Mouse (Mus musculus): ENCODE data around the gene Mlf1. TPM values are rescaled to one million over a fixed set of nuclear protein-coding genes. Genes with fewer than 3 reads are reported as not detected.

Gene Mlf1
- polyA plus RNA-seq, 1 experiment, result not detected

- no peak for TF ChIP-seq POLR2A (IDR thresholded peaks at IDR 0.05; ENCODE audit: low read depth, low read length)
- TF ChIP-seq CTCF (IDR thresholded peaks at IDR 0.05; ENCODE audit: extremely low read depth, insufficient read depth, insufficient read length, insufficient replicate concordance), result no peak
- peaks cover 6% of the 10 kb centered on the region for H3K4me1 ChIP-seq (ENCODE audit: control insufficient read depth, insufficient read depth, insufficient read length)
- H3K27ac ChIP-seq (ENCODE audit: insufficient read depth, low read length), result no peak overlapping the region
- peaks cover 7% of the 10 kb centered on the region for H3K27me3 ChIP-seq (ENCODE audit: control insufficient read depth, insufficient read depth, low read length)
- no peak for DNase-seq (ENCODE audit: low read depth in 1 of 2, low spot score in 2 of 2)
- H3K36me3 ChIP-seq (ENCODE audit: control insufficient read depth, insufficient read depth, low read length), result no peaks in the 10 kb centered on the region
- WGBS, result 74% methylated on average over 5 of the region's 5 CpGs
- no peak overlapping the region for H3K4me3 ChIP-seq (ENCODE audit: extremely low read depth, insufficient read depth, insufficient read length)
Measured at GRCm38 (mm10) chr3:67369407-67370079, 4.4 kb upstream of the Mlf1 start.

- Histone ChIP-seq H3K4me3 (ENCODE audit: extremely low read depth, insufficient read depth, insufficient read length) (no peak overlapping the region), H3K27ac (ENCODE audit: insufficient read depth, low read length) (no peak overlapping the region), H3K27me3 (ENCODE audit: control insufficient read depth, insufficient read depth, low read length) (peaks cover 10% of the 10 kb centered on the region), H3K36me3 (ENCODE audit: control insufficient read depth, insufficient read depth, low read length) (no peaks in the 10 kb centered on the region), H3K4me1 (ENCODE audit: control insufficient read depth, insufficient read depth, insufficient read length) (peaks cover 6% of the 10 kb centered on the region)
- WGBS, result 86% methylated on average over 4 of the region's 4 CpGs
- no peak for TF ChIP-seq POLR2A (IDR thresholded peaks at IDR 0.05; ENCODE audit: low read depth, low read length)
- no peak for DNase-seq (ENCODE audit: low read depth in 1 of 2, low spot score in 2 of 2)
Measured at GRCm38 (mm10) chr3:67372194-67372593, 1.7 kb upstream of the Mlf1 start.

GRCm38 (mm10) chr3:67372781-67373180 is 1.1 kb upstream of the Mlf1 start:
- Histone ChIP-seq H3K4me1 (ENCODE audit: control insufficient read depth, insufficient read depth, insufficient read length) (peaks cover 6% of the 10 kb centered on the region), H3K4me3 (ENCODE audit: extremely low read depth, insufficient read depth, insufficient read length) (no peak overlapping the region), H3K27me3 (ENCODE audit: control insufficient read depth, insufficient read depth, low read length) (peaks cover 10% of the 10 kb centered on the region), H3K27ac (ENCODE audit: insufficient read depth, low read length) (no peak overlapping the region), H3K36me3 (ENCODE audit: control insufficient read depth, insufficient read depth, low read length) (no peaks in the 10 kb centered on the region)
- DNase-seq (ENCODE audit: low read depth in 1 of 2, low spot score in 2 of 2), result no peak
- 56% methylated on average over 5 of the region's 5 CpGs for WGBS
- TF ChIP-seq CTCF (IDR thresholded peaks at IDR 0.05; ENCODE audit: extremely low read depth, insufficient read depth, insufficient read length, insufficient replicate concordance) (no peak), POLR2A (IDR thresholded peaks at IDR 0.05; ENCODE audit: low read depth, low read length) (no peak)

- Histone ChIP-seq H3K36me3 (ENCODE audit: control insufficient read depth, insufficient read depth, low read length) (no peaks in the 10 kb centered on the region), H3K27me3 (ENCODE audit: control insufficient read depth, insufficient read depth, low read length) (peaks cover 10% of the 10 kb centered on the region), H3K27ac (ENCODE audit: insufficient read depth, low read length) (no peak overlapping the region), H3K4me1 (ENCODE audit: control insufficient read depth, insufficient read depth, insufficient read length) (peaks cover 6% of the 10 kb centered on the region), H3K4me3 (ENCODE audit: extremely low read depth, insufficient read depth, insufficient read length) (peak overlapping the region; percentile 32; the same call in 1 of the 2 replicates)
- TF ChIP-seq CTCF (IDR thresholded peaks at IDR 0.05; ENCODE audit: extremely low read depth, insufficient read depth, insufficient read length, insufficient replicate concordance), result no peak
- TF ChIP-seq POLR2A (IDR thresholded peaks at IDR 0.05; ENCODE audit: low read depth, low read length), result no peak
- 42% methylated on average over 7 of the region's 7 CpGs for WGBS
- no peak for DNase-seq (ENCODE audit: low read depth in 1 of 2, low spot score in 2 of 2)
Measured at GRCm38 (mm10) chr3:67374360-67374778, 472 bp downstream of the Mlf1 start.

GRCm38 (mm10) chr3:67375063-67375462 is 1.2 kb downstream of the Mlf1 start, which contains the start of gene Gm17402:
TSS of gene Gm17402 (minus strand) at chr3:67375163.
- no peaks in the 10 kb centered on the region for H3K36me3 ChIP-seq (ENCODE audit: control insufficient read depth, insufficient read depth, low read length)
- TF ChIP-seq POLR2A (IDR thresholded peaks at IDR 0.05; ENCODE audit: low read depth, low read length), result no peak
- no peak for TF ChIP-seq CTCF (IDR thresholded peaks at IDR 0.05; ENCODE audit: extremely low read depth, insufficient read depth, insufficient read length, insufficient replicate concordance)
- no peak for DNase-seq (ENCODE audit: low read depth in 1 of 2, low spot score in 2 of 2)
- H3K4me3 ChIP-seq (ENCODE audit: extremely low read depth, insufficient read depth, insufficient read length), result peak within 1 kb of the TSS; percentile 32; the same call in 1 of the 2 replicates
- 72% methylated on average over 3 of the region's 3 CpGs for WGBS
- H3K27ac ChIP-seq (ENCODE audit: insufficient read depth, low read length), result no peak within 1 kb of the TSS
- H3K4me1 ChIP-seq (ENCODE audit: control insufficient read depth, insufficient read depth, insufficient read length), result peaks cover 6% of the 10 kb centered on the region
- peaks cover 10% of the 10 kb centered on the region for H3K27me3 ChIP-seq (ENCODE audit: control insufficient read depth, insufficient read depth, low read length)

GRCm38 (mm10) chr3:67378215-67378614 is 4.3 kb downstream of the Mlf1 start:
- no peak for TF ChIP-seq POLR2A (IDR thresholded peaks at IDR 0.05; ENCODE audit: low read depth, low read length)
- TF ChIP-seq CTCF (IDR thresholded peaks at IDR 0.05; ENCODE audit: extremely low read depth, insufficient read depth, insufficient read length, insufficient replicate concordance), result no peak
- DNase-seq (ENCODE audit: low read depth in 1 of 2, low spot score in 2 of 2), result no peak
- H3K27me3 ChIP-seq (ENCODE audit: control insufficient read depth, insufficient read depth, low read length), result peaks cover 9% of the 10 kb centered on the region

GRCm38 (mm10) chr3:67429338-67429998 is 55.6 kb downstream of the Mlf1 start:
- DNase-seq (ENCODE audit: low read depth in 1 of 2, low spot score in 2 of 2), result no peak
- Histone ChIP-seq H3K4me3 (ENCODE audit: extremely low read depth, insufficient read depth, insufficient read length) (peak overlapping the region; percentile 79), H3K27me3 (ENCODE audit: control insufficient read depth, insufficient read depth, low read length) (no peaks in the 10 kb centered on the region), H3K27ac (ENCODE audit: insufficient read depth, low read length) (no peak overlapping the region), H3K36me3 (ENCODE audit: control insufficient read depth, insufficient read depth, low read length) (peaks cover 7% of the 10 kb centered on the region; the same call in 1 of the 2 replicates), H3K4me1 (ENCODE audit: control insufficient read depth, insufficient read depth, insufficient read length) (peaks cover 3% of the 10 kb centered on the region; the same call in 1 of the 2 replicates)
- WGBS, result 36% methylated on average over 8 of the region's 8 CpGs
- peak; percentile 5; the same call in 1 of the 2 replicates for TF ChIP-seq CTCF (IDR thresholded peaks at IDR 0.05; ENCODE audit: extremely low read depth, insufficient read depth, insufficient read length, insufficient replicate concordance)
- TF ChIP-seq POLR2A (IDR thresholded peaks at IDR 0.05; ENCODE audit: low read depth, low read length), result no peak

More at GRCm38 (mm10) chr3:67378215-67378614, 4.3 kb downstream of the Mlf1 start:
- no peak overlapping the region for H3K4me3 ChIP-seq (ENCODE audit: extremely low read depth, insufficient read depth, insufficient read length)
- peaks cover 6% of the 10 kb centered on the region for H3K4me1 ChIP-seq (ENCODE audit: control insufficient read depth, insufficient read depth, insufficient read length)
- no peaks in the 10 kb centered on the region for H3K36me3 ChIP-seq (ENCODE audit: control insufficient read depth, insufficient read depth, low read length)
- no peak overlapping the region for H3K27ac ChIP-seq (ENCODE audit: insufficient read depth, low read length)
